Mouse (Mus musculus) neural tube, embryonic 15.5 days (tissue): ENCODE data around the gene Pam16. TPM values are rescaled to one million over a fixed set of nuclear protein-coding genes. Genes with fewer than 3 reads are reported as not detected.
A peak's percentile ranks its signal among the peaks of the same experiment; 100 is the strongest.

Source experiments
- ATAC-seq: fragments of 200-750 bp; cut with Nextera tagmentation; 2 replicates; pipeline ENCODE4 v1.8.0; 2017; ENCODE audit warnings: mild to moderate bottlenecking, moderate TSS enrichment, moderate library complexity; ENCODE audit not compliant: low FRiP score
- H3K27ac ChIP-seq: fragments of 300-500 bp; sonication (generic); replicated peaks from 2 replicates; pipeline ENCODE4 v1.5.1; 2015; ENCODE audit warnings: mild to moderate bottlenecking, inconsistent platforms
- H3K27me3 ChIP-seq: fragments of 300-500 bp; sonication (generic); replicated peaks from 2 replicates; pipeline ENCODE4 v1.6.1; 2015; ENCODE audit warnings: inconsistent platforms
- H3K36me3 ChIP-seq: fragments of 300-500 bp; sonication (generic); 2 replicates; pipeline ENCODE4 v1.6.1; 2015; ENCODE audit warnings: inconsistent platforms
- H3K4me1 ChIP-seq: fragments of 300-500 bp; sonication (generic); 2 replicates; pipeline ENCODE4 v1.6.1; 2015; ENCODE audit warnings: inconsistent platforms
- H3K4me2 ChIP-seq: fragments of 300-500 bp; sonication (generic); 2 replicates; pipeline ENCODE4 v1.6.1; 2015; ENCODE audit warnings: inconsistent platforms, mild to moderate bottlenecking, moderate library complexity
- H3K4me3 ChIP-seq: fragments of 300-500 bp; sonication (generic); replicated peaks from 2 replicates; pipeline ENCODE4 v1.5.1; 2015; ENCODE audit warnings: mild to moderate bottlenecking, inconsistent platforms
- H3K9ac ChIP-seq: fragments of 300-500 bp; sonication (generic); replicated peaks from 2 replicates; pipeline ENCODE4 v1.6.1; 2015; ENCODE audit warnings: mild to moderate bottlenecking, inconsistent platforms
- H3K9me3 ChIP-seq: fragments of 300-500 bp; sonication (generic); replicated peaks from 2 replicates; pipeline ENCODE4 v1.6.1; 2016; ENCODE audit warnings: inconsistent platforms
- WGBS: fragments of 180-500 bp; shearing (Covaris S2); methylation state at CpG from one replicate; pipeline ENCODE4 v1.1.7; 2015; ENCODE audit warnings: mixed read lengths; 5-methylcytosine and 5-hydroxymethylcytosine counted together
- polyA plus RNA-seq: library from polyadenylated mRNA; unstranded; fragments of >200 nt; fragmentation: Nextera tagmentation; extraction: Ambion mirVana; gene quantifications from 2 replicates; pipeline ENCODE4 v1.2.1, GENCODE M21; 2015

The Pam16 gene
- polyA plus RNA-seq, 1 experiment from 2014 or later, result 179 TPM

DNA sequence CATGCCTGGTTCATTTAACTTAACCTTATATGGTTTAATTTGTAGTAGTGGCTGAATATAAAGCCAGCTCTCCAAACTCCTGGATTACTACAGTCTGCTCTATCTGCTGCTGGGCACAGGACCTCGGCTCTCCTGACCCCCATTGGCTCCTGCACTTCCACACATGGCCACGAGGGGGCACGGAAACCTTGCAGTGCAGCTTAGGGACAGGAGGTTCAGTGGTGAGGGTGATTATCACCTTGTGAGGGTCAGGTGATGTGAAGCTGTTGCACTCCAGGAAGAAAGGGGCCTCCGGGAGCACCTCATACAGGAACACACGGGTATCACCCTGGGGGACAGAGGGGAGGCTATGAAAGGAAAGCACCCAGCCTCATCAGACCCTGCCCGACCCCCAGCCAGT, 5.2 kb upstream of the Pam16 start:
- ATAC-seq, result no peak
- no peaks in the 10 kb centered on the region for H3K9me3 ChIP-seq
- 26% methylated on average over 6 of the region's 6 CpGs for WGBS

DNA sequence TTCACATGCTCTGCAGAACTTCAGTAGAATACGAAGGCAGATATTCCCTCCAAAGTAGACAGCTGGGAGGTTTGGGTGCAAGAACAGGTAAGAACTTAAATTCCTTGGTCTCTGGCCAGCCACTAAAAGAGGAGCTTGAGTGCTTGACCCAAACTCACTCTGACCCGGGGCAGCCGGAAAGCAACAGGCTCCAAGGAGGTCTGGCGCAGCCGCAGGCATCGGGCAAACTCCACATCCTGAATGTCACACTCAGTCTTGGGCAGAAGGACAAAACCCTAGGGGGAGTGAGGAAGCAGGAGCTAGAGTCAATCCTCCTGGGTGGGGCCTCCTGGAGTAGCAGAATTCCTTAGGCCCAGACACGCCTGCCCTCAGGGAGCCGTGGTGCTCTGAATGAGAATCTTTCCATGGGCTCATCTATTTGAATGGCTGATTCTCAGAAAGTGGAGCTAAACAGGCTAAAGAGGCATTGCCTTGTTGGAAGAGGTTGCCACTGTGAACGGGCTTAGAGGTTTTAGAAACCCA, 4.2 kb upstream of the Pam16 start:
- ATAC-seq, result no peak
- Histone ChIP-seq H3K27ac (no peak overlapping the region), H3K4me1 (peaks cover 2% of the 10 kb centered on the region; the same call in 1 of the 2 replicates), H3K9ac (no peak overlapping the region), H3K36me3 (peaks cover 43% of the 10 kb centered on the region), H3K9me3 (no peaks in the 10 kb centered on the region), H3K27me3 (no peaks in the 10 kb centered on the region), H3K4me3 (no peak overlapping the region), H3K4me2 (no peak overlapping the region)
- WGBS, result 94% methylated on average over 9 of the region's 9 CpGs

More for the DNA sequence above, 5.2 kb upstream of the Pam16 start:
- Histone ChIP-seq H3K9ac (no peak overlapping the region), H3K4me1 (no peaks in the 10 kb centered on the region), H3K4me2 (no peak overlapping the region), H3K4me3 (no peak overlapping the region), H3K27ac (no peak overlapping the region), H3K36me3 (peaks cover 47% of the 10 kb centered on the region), H3K27me3 (no peaks in the 10 kb centered on the region)

DNA sequence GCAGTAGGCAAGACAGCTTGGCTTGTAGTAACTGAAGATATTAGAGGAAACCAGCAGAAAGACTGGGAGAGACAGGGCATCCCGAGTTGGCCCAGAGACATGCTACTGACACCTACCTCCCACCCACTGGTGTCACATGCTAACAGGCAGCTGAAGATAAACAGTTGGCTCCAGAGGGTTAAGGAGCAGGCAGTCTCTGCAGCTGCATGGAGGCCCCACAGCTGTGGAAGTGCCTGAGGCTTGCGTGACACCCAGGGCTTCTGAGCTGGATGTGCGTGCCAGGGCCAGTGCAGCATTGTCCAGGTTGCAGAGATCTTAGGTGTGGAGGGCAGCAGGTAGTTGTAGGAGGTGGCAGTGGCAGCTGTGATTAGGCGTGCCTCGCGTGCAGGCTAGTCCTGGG, 2.3 kb upstream of the Pam16 start:
- H3K27me3 ChIP-seq, result no peaks in the 10 kb centered on the region
- no peak overlapping the region for H3K9ac ChIP-seq
- H3K9me3 ChIP-seq, result no peaks in the 10 kb centered on the region
- no peak overlapping the region for H3K27ac ChIP-seq
- no peak for ATAC-seq
- H3K4me3 ChIP-seq, result no peak overlapping the region
- H3K4me2 ChIP-seq, result no peak overlapping the region
- peaks cover 20% of the 10 kb centered on the region for H3K4me1 ChIP-seq
- WGBS, result 91% methylated on average over 6 of the region's 6 CpGs
- H3K36me3 ChIP-seq, result peaks cover 33% of the 10 kb centered on the region

- H3K27me3 ChIP-seq, result no peaks in the 10 kb centered on the region
- no peaks in the 10 kb centered on the region for H3K9me3 ChIP-seq
- H3K27ac ChIP-seq, result peak overlapping the region; percentile 83
- peak overlapping the region; percentile 62 for H3K4me2 ChIP-seq
- 12% methylated on average over 9 of the region's 9 CpGs for WGBS
- ATAC-seq, result peak; percentile 30; the same call in 1 of the 2 replicates
- H3K36me3 ChIP-seq, result peaks cover 24% of the 10 kb centered on the region
- H3K4me1 ChIP-seq, result peaks cover 29% of the 10 kb centered on the region
- H3K9ac ChIP-seq, result peak overlapping the region; percentile 75
- peak overlapping the region; percentile 69 for H3K4me3 ChIP-seq
Measured at GRCm38 (mm10) chr16:4624074-4624473, 714 bp downstream of the Pam16 start.

- Histone ChIP-seq H3K4me1 (peaks cover 6% of the 10 kb centered on the region), H3K9ac (no peak overlapping the region), H3K9me3 (no peaks in the 10 kb centered on the region), H3K36me3 (peaks cover 54% of the 10 kb centered on the region), H3K27ac (no peak overlapping the region), H3K4me3 (no peak overlapping the region), H3K27me3 (no peaks in the 10 kb centered on the region), H3K4me2 (no peak overlapping the region)
- 91% methylated on average over 4 of the region's 4 CpGs for WGBS
- ATAC-seq, result no peak
Measured at GRCm38 (mm10) chr16:4616829-4617228, 8.0 kb downstream of the Pam16 start.

GRCm38 (mm10) chr16:4615297-4615696, 9.5 kb downstream of the Pam16 start:
- H3K27ac ChIP-seq, result no peak overlapping the region
- H3K4me1 ChIP-seq, result no peaks in the 10 kb centered on the region
- H3K36me3 ChIP-seq, result peaks cover 66% of the 10 kb centered on the region
- no peak overlapping the region for H3K9ac ChIP-seq
- no peak for ATAC-seq
- WGBS, result 80% methylated on average over 1 of the region's 1 CpGs
- H3K27me3 ChIP-seq, result no peaks in the 10 kb centered on the region
- H3K9me3 ChIP-seq, result no peaks in the 10 kb centered on the region
- H3K4me3 ChIP-seq, result no peak overlapping the region
- H3K4me2 ChIP-seq, result no peak overlapping the region

- H3K4me3 ChIP-seq, result no peak overlapping the region
- WGBS, result 92% methylated on average over 3 of the region's 3 CpGs
- no peak overlapping the region for H3K4me2 ChIP-seq
- no peak overlapping the region for H3K9ac ChIP-seq
- no peaks in the 10 kb centered on the region for H3K27me3 ChIP-seq
- H3K36me3 ChIP-seq, result peaks cover 72% of the 10 kb centered on the region
- no peaks in the 10 kb centered on the region for H3K4me1 ChIP-seq
- ATAC-seq, result no peak
- H3K9me3 ChIP-seq, result no peaks in the 10 kb centered on the region
- H3K27ac ChIP-seq, result no peak overlapping the region
Measured at GRCm38 (mm10) chr16:4614639-4615038, 10.1 kb downstream of the Pam16 start.

DNA sequence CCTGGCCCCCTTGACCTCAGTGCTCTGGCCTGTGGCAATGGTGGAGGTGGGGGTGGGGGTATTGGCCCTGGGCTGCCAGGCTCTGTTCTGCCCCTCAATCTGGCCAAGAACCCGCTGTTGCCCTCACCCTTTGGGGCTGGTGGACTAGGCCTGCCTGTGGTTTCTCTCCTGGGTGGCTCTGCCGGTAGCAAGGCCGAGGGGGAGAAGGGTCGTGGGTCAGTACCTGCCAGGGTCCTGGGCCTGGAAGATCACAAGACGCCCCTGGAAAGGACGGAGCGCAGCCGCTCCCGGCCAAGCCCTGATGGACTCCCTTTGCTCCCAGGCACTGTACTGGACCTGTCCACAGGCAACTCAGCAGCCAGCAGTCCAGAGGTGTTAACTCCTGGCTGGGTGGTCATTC, 11.1 kb downstream of the Pam16 start:
- Histone ChIP-seq H3K4me1 (0 out of 2 replicates have a peak, but pooled peaks cover under 1% of the 10 kb centered on the region), H3K36me3 (peaks cover 77% of the 10 kb centered on the region), H3K27me3 (no peaks in the 10 kb centered on the region), H3K9ac (no peak overlapping the region), H3K9me3 (no peaks in the 10 kb centered on the region), H3K27ac (no peak overlapping the region), H3K4me3 (no peak overlapping the region), H3K4me2 (no peak overlapping the region)
- WGBS, result 91% methylated on average over 9 of the region's 9 CpGs
- ATAC-seq, result no peak

DNA sequence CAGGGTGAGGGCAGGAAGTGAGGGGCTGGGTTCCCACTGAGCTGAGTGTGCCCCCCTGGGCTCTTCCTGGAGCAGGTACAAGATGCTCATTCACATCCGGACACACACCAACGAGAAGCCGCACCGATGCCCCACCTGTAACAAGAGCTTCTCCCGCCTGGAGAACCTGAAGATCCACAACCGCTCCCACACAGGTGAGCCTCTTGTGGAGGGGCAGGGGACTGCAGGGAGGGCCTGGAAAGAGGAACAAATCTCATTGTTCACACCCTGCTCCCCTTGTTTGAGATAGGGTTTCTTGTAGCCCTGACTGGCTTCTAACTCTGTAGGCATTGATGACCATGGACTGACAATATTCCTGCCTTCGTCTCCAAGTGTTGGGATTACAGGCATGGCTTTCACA, 13.1 kb downstream of the Pam16 start:
- H3K36me3 ChIP-seq, result peaks cover 69% of the 10 kb centered on the region
- 94% methylated on average over 7 of the region's 7 CpGs for WGBS

GRCm38 (mm10) chr16:4611193-4611592, 13.6 kb downstream of the Pam16 start:
- Histone ChIP-seq H3K4me3 (no peak overlapping the region), H3K36me3 (peaks cover 66% of the 10 kb centered on the region), H3K9me3 (no peaks in the 10 kb centered on the region), H3K27ac (no peak overlapping the region), H3K27me3 (no peaks in the 10 kb centered on the region), H3K9ac (no peak overlapping the region), H3K4me1 (peaks cover 20% of the 10 kb centered on the region), H3K4me2 (no peak overlapping the region)
- WGBS, result 95% methylated on average over 5 of the region's 5 CpGs
- no peak for ATAC-seq

More for the DNA sequence above, 13.1 kb downstream of the Pam16 start:
- no peak overlapping the region for H3K27ac ChIP-seq
- no peak overlapping the region for H3K9ac ChIP-seq
- ATAC-seq, result no peak
- H3K4me3 ChIP-seq, result no peak overlapping the region
- H3K4me1 ChIP-seq, result peaks cover 16% of the 10 kb centered on the region
- H3K9me3 ChIP-seq, result no peaks in the 10 kb centered on the region
- H3K4me2 ChIP-seq, result no peak overlapping the region
- H3K27me3 ChIP-seq, result no peaks in the 10 kb centered on the region

GRCm38 (mm10) chr16:4608532-4609059, 16.2 kb downstream of the Pam16 start:
- 86% methylated on average over 19 of the region's 19 CpGs for WGBS
- peaks cover 46% of the 10 kb centered on the region for H3K4me1 ChIP-seq
- no peak for ATAC-seq
- H3K9me3 ChIP-seq, result no peaks in the 10 kb centered on the region
- no peak overlapping the region for H3K4me3 ChIP-seq
- no peak overlapping the region for H3K27ac ChIP-seq
- no peaks in the 10 kb centered on the region for H3K27me3 ChIP-seq
- peaks cover 41% of the 10 kb centered on the region for H3K36me3 ChIP-seq
- H3K9ac ChIP-seq, result no peak overlapping the region
- no peak overlapping the region for H3K4me2 ChIP-seq

DNA sequence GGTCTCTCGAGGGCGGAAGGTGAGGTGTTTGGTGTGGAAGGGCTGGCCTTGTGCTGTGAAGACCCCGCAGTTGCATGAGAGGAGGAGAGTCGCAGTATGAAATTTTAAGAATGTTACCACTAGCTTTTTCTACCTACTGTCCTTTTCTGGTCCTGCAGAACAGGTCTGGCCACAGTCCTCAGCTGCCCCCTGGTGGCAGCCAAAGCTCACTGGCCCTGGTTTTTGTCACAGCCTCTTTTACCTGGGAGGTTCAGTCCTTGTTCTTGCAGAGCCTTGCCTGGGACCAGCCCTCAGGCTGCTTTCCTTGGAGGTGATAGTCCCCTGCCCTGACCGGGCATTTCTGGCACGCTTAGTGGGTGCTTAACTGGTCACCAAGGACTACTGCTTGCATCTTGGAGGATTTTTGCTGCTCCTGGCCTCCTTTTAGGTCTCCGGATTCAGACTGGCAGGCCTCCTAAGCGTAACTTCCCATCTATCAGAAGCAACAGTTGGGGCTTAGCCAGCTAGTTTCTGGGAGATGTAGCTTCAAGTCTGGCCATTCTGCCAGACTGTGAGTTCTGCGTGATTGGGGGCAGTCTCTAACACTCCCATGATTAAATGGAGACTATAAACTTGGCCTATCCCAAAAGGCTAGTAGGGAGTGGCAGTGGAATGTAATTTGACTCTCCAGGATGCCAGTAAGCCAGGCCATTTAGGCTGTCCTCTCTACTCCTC, 16.8 kb downstream of the Pam16 start:
- H3K27me3 ChIP-seq, result no peaks in the 10 kb centered on the region
- no peak overlapping the region for H3K4me2 ChIP-seq
- peaks cover 53% of the 10 kb centered on the region for H3K4me1 ChIP-seq
- 57% methylated on average over 9 of the region's 9 CpGs for WGBS
- H3K27ac ChIP-seq, result peak overlapping the region; percentile 55
- no peak overlapping the region for H3K9ac ChIP-seq
- peak; percentile 49 for ATAC-seq
- H3K4me3 ChIP-seq, result no peak overlapping the region
- H3K9me3 ChIP-seq, result no peaks in the 10 kb centered on the region
- peaks cover 35% of the 10 kb centered on the region for H3K36me3 ChIP-seq
